Mouse (Mus musculus): ENCODE results near the gene Sulf2. TPM values are rescaled to one million over a fixed set of nuclear protein-coding genes. Genes with fewer than 3 reads are reported as not detected.

Sulf2 gene
- total RNA-seq, 2 experiments from 2014 or later: 39.7 to 40.6 TPM

Other genes starting within 250 kb of the Sulf2 start
- 10 to 100 TPM; 29.2 to 30.2 TPM for gene Ncoa3, start 163.0 kb downstream of the Sulf2 start, total RNA-seq (2021)

Data from heart, adult 18-20 months (tissue).